ENCODE assay signal across 24 mouse cellular contexts in the genomic region with DNA sequence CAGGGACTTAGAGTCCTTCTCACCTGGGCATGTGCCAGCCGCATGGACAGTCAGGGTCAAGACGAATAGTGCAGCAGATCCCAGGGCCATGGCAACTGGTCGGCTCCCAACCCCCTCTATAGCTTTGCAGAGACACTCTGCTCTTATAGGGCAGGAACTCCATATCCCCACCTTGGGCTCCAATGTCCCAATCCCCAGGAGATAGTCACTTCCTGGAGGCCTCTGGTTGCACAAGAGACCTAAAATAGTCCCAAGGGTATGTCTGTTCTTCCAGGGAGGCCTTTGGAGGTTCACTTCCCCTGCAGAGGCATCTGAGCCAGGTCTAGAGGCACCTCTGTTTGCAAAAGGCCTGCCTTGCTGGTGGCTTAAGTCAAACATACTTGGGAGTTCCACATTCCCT. TPM values are rescaled to one million over a fixed set of nuclear protein-coding genes. Genes with fewer than 3 reads are reported as not detected.
DNase-seq lines count a peak whose midpoint lies in the region; ATAC-seq and TF ChIP-seq lines count a peak whose summit lies in the region.
"Had no signal": no experiment of that assay in that cellular context is flagged by ENCODE, and none has a peak within 500 bp of the region (broad histone marks: within the 10 kb centered on the region; RNA-seq: fewer than 3 reads in every experiment).

A gene (minus strand): TSS at position 118 of the 400 bp plus-strand sequence.

- no peak for TF ChIP-seq POLR2A in bone marrow, adult 2 months (IDR thresholded peaks at IDR 0.05; ENCODE audit: borderline replicate concordance, control insufficient read depth, low read depth, low read length)

- no peaks in the 10 kb centered on the region for H3K27me3 ChIP-seq in liver, embryonic 14.5 days (ENCODE audit: control insufficient read depth, insufficient read depth, low read length)
- H3K27me3 ChIP-seq: embryonic facial prominence, embryonic 12.5 days; forebrain, embryonic 13.5 days; hindbrain, embryonic 12.5 days had no signal

- TF ChIP-seq EP300 in liver, embryonic 14.5 days (IDR thresholded peaks at IDR 0.05; ENCODE audit: low read depth): no peak

- H3K4me2 ChIP-seq in liver, embryonic 14.5 days (ENCODE audit: low read depth): no peak within 1 kb of the TSS
- H3K4me2 ChIP-seq: embryonic facial prominence, embryonic 12.5 days; forebrain, embryonic 13.5 days; heart, embryonic 13.5 days; hindbrain, embryonic 12.5 days had no signal

- H3K9ac ChIP-seq in liver, embryonic 14.5 days (replicated peaks): no peak within 1 kb of the TSS
- H3K9ac ChIP-seq: embryonic facial prominence, embryonic 12.5 days; forebrain, embryonic 13.5 days; forebrain, postnatal 0 days; heart, embryonic 13.5 days; hindbrain, embryonic 12.5 days had no signal

- no peak for TF ChIP-seq CTCF in bone marrow, adult 2 months (IDR thresholded peaks at IDR 0.05; ENCODE audit: control insufficient read depth, insufficient read depth, low read length)
- TF ChIP-seq CTCF in liver, embryonic 14.5 days (IDR thresholded peaks at IDR 0.05; ENCODE audit: low read depth): no peak

- no peak for DNase-seq in liver, embryonic 14.5 days (ENCODE audit: low read depth in 3 of 3, low spot score in 3 of 3)
- no peak for DNase-seq in B cell, adult 2 months
- DNase-seq in urinary bladder, postnatal 14 days (ENCODE audit: low spot score): no peak
- no peak for DNase-seq in adrenal gland, postnatal 36 days
- DNase-seq: adrenal gland, postnatal 10 days; cerebellum, adult 8-10 months; cerebellum, postnatal 14 days; forebrain, postnatal 0 days; gastrocnemius, adult 2 months; gastrocnemius, postnatal 25 days; heart, adult 11 months; heart, postnatal 36 days had no signal

- peaks cover 8% of the 10 kb centered on the region for H3K4me1 ChIP-seq in bone marrow, adult 2 months (ENCODE audit: control insufficient read depth, insufficient read depth, low read length)
- peaks cover 0 to 4% of the 10 kb centered on the region in 2 experiments; a peak in 2 of 4 replicates for H3K4me1 ChIP-seq in liver, embryonic 14.5 days (replicated peaks; ENCODE audit: control insufficient read depth in 2 of 2, insufficient read depth in 2 of 2, low read length in 1 of 2)
- H3K4me1 ChIP-seq: forebrain, embryonic 13.5 days; heart, embryonic 13.5 days had no signal

- WGBS in bone marrow, adult 2 months: 39% methylated on average over 3 of the region's 3 CpGs
- 77% methylated on average over 3 of the region's 3 CpGs for WGBS in liver, embryonic 14.5 days (ENCODE audit: insufficient replicate concordance)

- H3K27ac ChIP-seq in bone marrow, adult 2 months (ENCODE audit: control insufficient read depth, insufficient read depth, low read depth, low read length, poor library complexity): peak within 1 kb of the TSS; percentile 62
- H3K27ac ChIP-seq in liver, embryonic 14.5 days: no peak within 1 kb of the TSS
- H3K27ac ChIP-seq: embryonic facial prominence, embryonic 12.5 days; forebrain, embryonic 13.5 days; gastrocnemius, adult 2 months; heart, embryonic 13.5 days; hindbrain, embryonic 12.5 days; hindbrain, postnatal 0 days had no signal

- no peaks in the 10 kb centered on the region for H3K9me3 ChIP-seq in liver, embryonic 14.5 days (ENCODE audit: control insufficient read depth, low read length)
- H3K9me3 ChIP-seq: embryonic facial prominence, embryonic 12.5 days; forebrain, embryonic 13.5 days; heart, embryonic 13.5 days had no signal

- H3K4me3 ChIP-seq in bone marrow, adult 2 months (replicated peaks; ENCODE audit: control insufficient read depth, low read depth, low read length): peak within 1 kb of the TSS; percentile 40
- no peak within 1 kb of the TSS for H3K4me3 ChIP-seq in liver, embryonic 14.5 days (ENCODE audit: insufficient read depth in 1 of 2, low read depth in 2 of 2, low read length in 2 of 2)
- H3K4me3 ChIP-seq: embryonic facial prominence, embryonic 12.5 days; forebrain, embryonic 13.5 days; gastrocnemius, adult 2 months; heart, embryonic 13.5 days; hindbrain, embryonic 12.5 days had no signal

- H3K36me3 ChIP-seq in liver, embryonic 14.5 days (replicated peaks; ENCODE audit: control insufficient read depth, insufficient read depth, low read depth): no peaks in the 10 kb centered on the region
- H3K36me3 ChIP-seq: embryonic facial prominence, embryonic 12.5 days; G1E; heart, embryonic 13.5 days; hindbrain, embryonic 12.5 days had no signal

- ATAC-seq in erythroblast, adult 5-6 weeks (replicated peaks; ENCODE audit: low FRiP score, poor library complexity, severe bottlenecking): no peak
- ATAC-seq in liver, embryonic 14.5 days (ENCODE audit: insufficient read depth): no peak
- ATAC-seq in megakaryocyte, adult 5-6 weeks (ENCODE audit: poor library complexity, severe bottlenecking): peak; percentile 58
- ATAC-seq: CD4-positive, CD25-positive, alpha-beta regulatory T cell, adult 4 months; forebrain, embryonic 13.5 days; forebrain, postnatal 0 days; hindbrain, postnatal 0 days had no signal

RNA-seq across cellular contexts. Expression of the gene that starts here (rescaled TPM):
- polyA plus RNA-seq in bone marrow, adult 2 months (2011; ENCODE audit: insufficient read depth, insufficient read length, low replicate concordance, missing spikeins): 79.1 and 132 TPM in 2 replicates
- total RNA-seq in erythroblast, adult 5-6 weeks (2015; ENCODE audit: low replicate concordance): 217 and 263 TPM in 2 replicates
- 104 and 130 TPM in 2 replicates for total RNA-seq in erythroblast, adult 5-6 weeks (2017; ENCODE audit: low replicate concordance)
- 12.0 and 14.6 TPM in 2 replicates for polyA plus RNA-seq in liver, embryonic 14.5 days (2012; rRNA removed)
- polyA plus RNA-seq in liver, embryonic 14.5 days (2014; fragmentation: Nextera tagmentation; extraction: Ambion mirVana): 28.4 and 29.9 TPM in 2 replicates
- total RNA-seq in megakaryocyte, adult 5-6 weeks (2015): 121 and 124 TPM in 2 replicates
- total RNA-seq in megakaryocyte, adult 5-6 weeks (2017): 79.0 and 92.1 TPM in 2 replicates
- total RNA-seq in adrenal gland, postnatal 36 days (2021): not detected
- total RNA-seq: forebrain, postnatal 0 days; G1E; gastrocnemius, adult 2 months; gastrocnemius, postnatal 25 days; heart, postnatal 36 days; hindbrain, postnatal 0 days had no signal
- polyA plus RNA-seq: CD4-positive, CD25-positive, alpha-beta regulatory T cell, adult 4 months; cortical plate, adult 2 months; embryonic facial prominence, embryonic 12.5 days; forebrain, embryonic 13.5 days; forebrain, postnatal 0 days; G1E; heart, postnatal 0 days; hindbrain, postnatal 0 days had no signal

Comparison
In these comparisons a context has a peak if more than half of its experiments do, and no peak if none do; other contexts are left out.
1. RNA of the gene that starts here (total RNA-seq): 104 to 263 TPM in erythroblast, adult 5-6 weeks and 79.0 to 124 TPM in megakaryocyte, adult 5-6 weeks; not detected in adrenal gland, postnatal 36 days; every median in the first group is over 10 times any median in the second.